Mouse (Mus musculus) hindbrain, embryonic 11.5 days (tissue): ENCODE data around the gene Hoxa5. TPM values are rescaled to one million over a fixed set of nuclear protein-coding genes. Genes with fewer than 3 reads are reported as not detected.

ENCODE experiments used
- ATAC-seq: fragments of 200-750 bp; cut with Nextera tagmentation; 2 replicates; pipeline ENCODE4 v1.8.0; 2017; ENCODE audit warnings: mild to moderate bottlenecking, moderate TSS enrichment, moderate library complexity; ENCODE audit not compliant: low FRiP score
- DNase-seq: peaks from one replicate; pipeline ENCODE4 v3.0.0-alpha.2; 2015; ENCODE audit warnings: low spot score
- H3K27ac ChIP-seq: fragments of 300-500 bp; sonication (generic); 2 replicates; pipeline ENCODE4 v1.5.1; 2014; ENCODE audit warnings: mild to moderate bottlenecking, low read depth, low read length
- H3K27me3 ChIP-seq: fragments of 300-500 bp; sonication (generic); 2 replicates; pipeline ENCODE4 v1.6.1; 2014; ENCODE audit warnings: mild to moderate bottlenecking, low read length, moderate library complexity, mixed read lengths; ENCODE audit not compliant: control insufficient read depth, insufficient read depth
- H3K36me3 ChIP-seq: fragments of 300-500 bp; sonication (generic); 2 replicates; pipeline ENCODE4 v1.6.1; 2014; ENCODE audit warnings: mild to moderate bottlenecking, low read length, moderate library complexity, mixed read lengths; ENCODE audit not compliant: control insufficient read depth, insufficient read depth
- H3K4me1 ChIP-seq: fragments of 300-500 bp; sonication (generic); replicated peaks from 2 replicates; pipeline ENCODE4 v1.6.1; 2014; ENCODE audit warnings: low read length, mixed read lengths; ENCODE audit not compliant: control insufficient read depth, insufficient read depth
- H3K4me2 ChIP-seq: fragments of 300-500 bp; sonication (generic); replicated peaks from 2 replicates; pipeline ENCODE4 v1.6.1; 2014; ENCODE audit warnings: mild to moderate bottlenecking, low read depth, low read length
- H3K4me3 ChIP-seq: fragments of 300-500 bp; sonication (generic); 2 replicates; pipeline ENCODE4 v1.5.1; 2014; ENCODE audit warnings: low read depth, low read length
- H3K9ac ChIP-seq: fragments of 300-500 bp; sonication (generic); 2 replicates; pipeline ENCODE4 v1.6.1; 2014; ENCODE audit warnings: low read depth, low read length
- H3K9me3 ChIP-seq: fragments of 300-500 bp; sonication (generic); 2 replicates; pipeline ENCODE4 v1.6.1; 2016; ENCODE audit warnings: low read length; ENCODE audit not compliant: control insufficient read depth
- WGBS: fragments of 180-500 bp; shearing (Covaris S2); extraction: QIAGEN DNeasy Blood & Tissue Kit; methylation state at CpG from one replicate; pipeline ENCODE4 v1.1.7; 2014; 5-methylcytosine and 5-hydroxymethylcytosine counted together
- polyA plus RNA-seq: library from polyadenylated mRNA; unstranded; fragments of >200 nt; fragmentation: Nextera tagmentation; extraction: Ambion mirVana; gene quantifications from 2 replicates; pipeline ENCODE4 v1.2.1, GENCODE M21; 2014

Gene Hoxa5
- polyA plus RNA-seq, 1 experiment from 2014 or later, result 23.8 TPM

GRCm38 (mm10) chr6:52190410-52190809 lies 14.0 kb downstream of the Hoxa5 start:
- H3K9ac ChIP-seq, result peak overlapping the region; percentile 85
- DNase-seq, result peak; percentile 64
- under 1% methylated on average over 23 of the region's 23 CpGs for WGBS
- H3K4me1 ChIP-seq, result peaks cover 2% of the 10 kb centered on the region; the same call in 1 of the 2 replicates
- peaks cover 80% of the 10 kb centered on the region for H3K27me3 ChIP-seq
- H3K4me2 ChIP-seq, result peak overlapping the region; percentile 62
- peak overlapping the region; percentile 95 for H3K27ac ChIP-seq
- no peak for ATAC-seq
- H3K36me3 ChIP-seq, result no peaks in the 10 kb centered on the region
- H3K9me3 ChIP-seq, result no peaks in the 10 kb centered on the region
- peak overlapping the region; percentile 49 for H3K4me3 ChIP-seq

- Histone ChIP-seq H3K27me3 (peaks cover 79% of the 10 kb centered on the region), H3K9ac (peak overlapping the region; percentile 85), H3K4me3 (peak overlapping the region; percentile 49), H3K27ac (peak overlapping the region; percentile 95), H3K9me3 (no peaks in the 10 kb centered on the region), H3K36me3 (no peaks in the 10 kb centered on the region), H3K4me1 (peaks cover 2% of the 10 kb centered on the region; the same call in 1 of the 2 replicates), H3K4me2 (peak overlapping the region; percentile 62)
- 9% methylated on average over 8 of the region's 8 CpGs for WGBS
- DNase-seq, result no peak
- ATAC-seq, result no peak
Measured at GRCm38 (mm10) chr6:52189909-52190308, 14.5 kb downstream of the Hoxa5 start.

- Histone ChIP-seq H3K27ac (peak overlapping the region; percentile 95), H3K9me3 (no peaks in the 10 kb centered on the region), H3K4me2 (peak overlapping the region; percentile 62), H3K4me3 (peak overlapping the region; percentile 49), H3K36me3 (no peaks in the 10 kb centered on the region), H3K4me1 (peaks cover 4% of the 10 kb centered on the region), H3K27me3 (peaks cover 79% of the 10 kb centered on the region), H3K9ac (peak overlapping the region; percentile 85)
- WGBS, result 9% methylated on average over 5 of the region's 5 CpGs
- no peak for DNase-seq
- no peak for ATAC-seq
Measured at GRCm38 (mm10) chr6:52189172-52189591, 15.2 kb downstream of the Hoxa5 start.

GRCm38 (mm10) chr6:52186500-52186899 lies 17.9 kb downstream of the Hoxa5 start:
- Histone ChIP-seq H3K9me3 (no peaks in the 10 kb centered on the region), H3K4me2 (no peak overlapping the region), H3K27ac (0 out of 2 replicates have a peak overlapping the region, but pooled peaks have one; percentile 54), H3K36me3 (no peaks in the 10 kb centered on the region), H3K27me3 (peaks cover 84% of the 10 kb centered on the region), H3K4me3 (no peak overlapping the region), H3K9ac (no peak overlapping the region), H3K4me1 (peaks cover 4% of the 10 kb centered on the region)
- DNase-seq (no peak), ATAC-seq (no peak)
- 14% methylated on average over 1 of the region's 1 CpGs for WGBS

- H3K36me3 ChIP-seq, result no peaks in the 10 kb centered on the region
- H3K4me2 ChIP-seq, result peak overlapping the region; percentile 32
- no peak overlapping the region; the same call in 1 of the 2 replicates for H3K4me3 ChIP-seq
- ATAC-seq (no peak), DNase-seq (no peak)
- peak overlapping the region; percentile 84; the same call in 1 of the 2 replicates for H3K27ac ChIP-seq
- H3K4me1 ChIP-seq, result peaks cover 2% of the 10 kb centered on the region; the same call in 1 of the 2 replicates
- H3K9me3 ChIP-seq, result no peaks in the 10 kb centered on the region
- 15% methylated on average over 3 of the region's 3 CpGs for WGBS
- peaks cover 85% of the 10 kb centered on the region for H3K27me3 ChIP-seq
- no peak overlapping the region for H3K9ac ChIP-seq
Measured at GRCm38 (mm10) chr6:52185834-52186233, 18.6 kb downstream of the Hoxa5 start.

- under 1% methylated on average over 19 of the region's 19 CpGs for whole genome bisulfite sequencing
- H3K4me2 ChIP-seq, result peak overlapping the region; percentile 40
- no peak overlapping the region; the same call in 1 of the 2 replicates for H3K4me3 ChIP-seq
- peak overlapping the region; percentile 84 for H3K27ac ChIP-seq
- H3K4me1 ChIP-seq, result peaks cover 2% of the 10 kb centered on the region; the same call in 1 of the 2 replicates
- DNase-seq, result no peak
- no peaks in the 10 kb centered on the region for H3K9me3 ChIP-seq
- H3K9ac ChIP-seq, result 0 out of 2 replicates have a peak overlapping the region, but pooled peaks have one; percentile 4
- no peaks in the 10 kb centered on the region for H3K36me3 ChIP-seq
- H3K27me3 ChIP-seq, result peaks cover 87% of the 10 kb centered on the region
- ATAC-seq, result no peak
Measured at GRCm38 (mm10) chr6:52185222-52185621, 19.2 kb downstream of the Hoxa5 start.

GRCm38 (mm10) chr6:52184668-52185067 lies 19.7 kb downstream of the Hoxa5 start:
- Histone ChIP-seq H3K27ac (peak overlapping the region; percentile 84), H3K4me2 (peak overlapping the region; percentile 40), H3K27me3 (peaks cover 86% of the 10 kb centered on the region)

GRCm38 (mm10) chr6:52183311-52184080 lies 20.9 kb downstream of the Hoxa5 start:
- 13% methylated on average over 10 of the region's 10 CpGs for WGBS
- Histone ChIP-seq H3K4me1 (peaks cover 2% of the 10 kb centered on the region; the same call in 1 of the 2 replicates), H3K4me3 (no peak overlapping the region), H3K9me3 (no peaks in the 10 kb centered on the region), H3K27ac (peak overlapping the region; percentile 84), H3K27me3 (peaks cover 85% of the 10 kb centered on the region), H3K4me2 (peak overlapping the region; percentile 40), H3K9ac (peak overlapping the region; percentile 37; the same call in 1 of the 2 replicates), H3K36me3 (no peaks in the 10 kb centered on the region)
- ATAC-seq, result no peak
- DNase-seq, result no peak

More at GRCm38 (mm10) chr6:52184668-52185067, 19.7 kb downstream of the Hoxa5 start:
- no peaks in the 10 kb centered on the region for H3K9me3 ChIP-seq
- peak overlapping the region; percentile 44; the same call in 1 of the 2 replicates for H3K9ac ChIP-seq
- no peak for ATAC-seq
- H3K36me3 ChIP-seq, result no peaks in the 10 kb centered on the region
- H3K4me3 ChIP-seq, result peak overlapping the region; percentile 12; the same call in 1 of the 2 replicates
- no peak for DNase-seq
- peaks cover 2% of the 10 kb centered on the region; the same call in 1 of the 2 replicates for H3K4me1 ChIP-seq
- 2% methylated on average over 6 of the region's 6 CpGs for WGBS
